Mouse (Mus musculus): Measurements from ENCODE around the gene Golph3. TPM values are rescaled to one million over a fixed set of nuclear protein-coding genes. Genes with fewer than 3 reads are reported as not detected.
A peak's percentile ranks its signal among the peaks of the same experiment; 100 is the strongest.

Golph3 gene
- polyA plus RNA-seq, 1 experiment from 2014 or later: 75.1 TPM

DNA sequence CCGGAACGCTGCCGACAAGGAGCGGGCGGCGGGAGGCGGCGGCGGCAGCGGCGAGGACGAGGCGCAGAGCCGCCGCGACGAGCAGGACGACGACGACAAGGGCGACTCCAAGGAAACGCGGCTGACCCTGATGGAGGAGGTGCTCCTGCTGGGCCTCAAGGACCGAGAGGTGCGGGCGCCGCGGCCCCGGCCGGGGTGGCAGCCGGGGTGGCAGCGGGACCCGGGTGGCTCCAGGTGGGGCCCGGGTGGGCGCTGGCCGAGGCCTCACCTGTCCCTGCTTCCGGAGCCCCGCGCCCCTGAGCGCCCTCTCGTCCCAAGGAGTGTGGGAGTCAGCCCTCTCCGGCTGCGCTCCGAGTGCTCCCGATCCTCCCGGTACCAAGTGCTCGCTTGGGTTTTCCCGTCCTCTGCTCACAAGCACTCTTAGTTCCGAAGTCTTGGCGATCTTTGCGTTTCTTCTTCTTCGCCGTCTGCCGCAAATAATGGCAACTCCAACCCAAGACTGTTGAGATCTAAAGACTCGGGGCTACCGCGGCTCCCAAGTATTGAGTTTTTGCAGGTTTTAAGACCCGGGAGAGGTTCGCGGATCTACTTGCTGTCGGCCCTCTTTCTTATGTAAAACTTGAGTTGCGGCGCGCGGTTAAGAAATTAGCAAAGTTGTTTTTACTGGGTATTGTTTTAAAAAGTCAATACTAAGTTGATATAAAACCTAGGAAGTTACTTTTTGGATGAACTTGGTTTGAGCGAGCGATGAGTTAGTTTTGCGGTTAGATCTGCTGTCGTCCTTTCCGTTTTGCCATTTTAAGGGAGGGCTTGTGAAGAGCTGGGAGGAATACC, 755 bp downstream of the Golph3 start, which contains the start of gene 1810049J17Rik:
1810049J17Rik (minus strand) TSS at position 112 of the 834 bp plus-strand sequence.
- Histone ChIP-seq H3K27me3 (peaks cover 23% of the 10 kb centered on the region), H3K4me2 (peak within 1 kb of the TSS; percentile 74), H3K36me3 (no peaks in the 10 kb centered on the region), H3K9me3 (no peaks in the 10 kb centered on the region), H3K9ac (peak within 1 kb of the TSS; percentile 94), H3K4me1 (replicated peaks) (peaks cover 38% of the 10 kb centered on the region), H3K4me3 (peak within 1 kb of the TSS; percentile 99), H3K27ac (peak within 1 kb of the TSS; percentile 96)
- WGBS: under 1% methylated on average over 70 of the region's 70 CpGs
- ATAC-seq (ENCODE audit: low FRiP score): peak; percentile 23

- Histone ChIP-seq H3K27ac (no peak overlapping the region), H3K27me3 (peaks cover 23% of the 10 kb centered on the region), H3K4me2 (peak overlapping the region; percentile 74), H3K4me1 (replicated peaks) (peaks cover 38% of the 10 kb centered on the region), H3K36me3 (no peaks in the 10 kb centered on the region), H3K9me3 (no peaks in the 10 kb centered on the region), H3K4me3 (peak overlapping the region; percentile 99), H3K9ac (peak overlapping the region; percentile 94)
- no peak for ATAC-seq (ENCODE audit: low FRiP score)
- 23% methylated on average over 9 of the region's 9 CpGs for WGBS
These were observed 1.6 kb downstream of the Golph3 start for GRCm38 (mm10) chr15:12322676-12323402.

GRCm38 (mm10) chr15:12324326-12324725, 3.1 kb downstream of the Golph3 start:
- peaks cover 38% of the 10 kb centered on the region for H3K4me1 ChIP-seq (replicated peaks)
- no peak overlapping the region for H3K27ac ChIP-seq
- no peak overlapping the region for H3K9ac ChIP-seq
- no peaks in the 10 kb centered on the region for H3K36me3 ChIP-seq
- peak overlapping the region; percentile 74 for H3K4me2 ChIP-seq
- peaks cover 10% of the 10 kb centered on the region for H3K27me3 ChIP-seq
- H3K4me3 ChIP-seq: no peak overlapping the region
- no peaks in the 10 kb centered on the region for H3K9me3 ChIP-seq
- ATAC-seq (ENCODE audit: low FRiP score): no peak
- 92% methylated on average over 1 of the region's 1 CpGs for WGBS

- H3K36me3 ChIP-seq: no peaks in the 10 kb centered on the region
- ATAC-seq (ENCODE audit: low FRiP score): no peak
- peaks cover 12% of the 10 kb centered on the region for H3K4me1 ChIP-seq (replicated peaks)
- no peaks in the 10 kb centered on the region for H3K27me3 ChIP-seq
- no peak overlapping the region for H3K9ac ChIP-seq
- H3K4me3 ChIP-seq: no peak overlapping the region
- no peak overlapping the region for H3K4me2 ChIP-seq
- WGBS: 90% methylated on average over 3 of the region's 3 CpGs
- H3K27ac ChIP-seq: no peak overlapping the region
- H3K9me3 ChIP-seq: no peaks in the 10 kb centered on the region
These were observed 9.1 kb downstream of the Golph3 start for GRCm38 (mm10) chr15:12330389-12330788.

DNA sequence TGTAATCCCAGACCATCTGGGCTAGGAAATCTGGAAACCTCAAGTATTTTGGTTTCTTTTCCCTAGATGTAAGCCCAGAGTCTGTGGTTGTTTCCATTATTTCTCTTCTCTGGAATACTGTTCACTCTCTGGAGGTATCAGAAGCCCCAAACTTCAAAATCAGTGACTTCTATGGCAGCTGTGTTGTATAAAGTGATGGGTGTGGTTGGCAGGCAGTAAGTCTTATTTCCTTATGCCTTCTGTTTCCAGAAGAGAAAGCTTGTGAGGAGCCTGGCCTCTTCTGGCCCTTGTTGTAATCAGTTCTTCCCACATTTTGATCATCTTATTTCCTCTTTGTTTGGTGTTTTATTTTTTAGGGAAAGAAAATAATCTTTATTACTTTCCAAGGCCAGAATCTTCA, 9.6 kb downstream of the Golph3 start:
- Histone ChIP-seq H3K4me1 (replicated peaks) (peaks cover 12% of the 10 kb centered on the region), H3K27me3 (no peaks in the 10 kb centered on the region), H3K27ac (no peak overlapping the region), H3K4me2 (no peak overlapping the region), H3K9ac (no peak overlapping the region), H3K36me3 (no peaks in the 10 kb centered on the region), H3K4me3 (no peak overlapping the region), H3K9me3 (no peaks in the 10 kb centered on the region)
- ATAC-seq (ENCODE audit: low FRiP score): no peak

DNA sequence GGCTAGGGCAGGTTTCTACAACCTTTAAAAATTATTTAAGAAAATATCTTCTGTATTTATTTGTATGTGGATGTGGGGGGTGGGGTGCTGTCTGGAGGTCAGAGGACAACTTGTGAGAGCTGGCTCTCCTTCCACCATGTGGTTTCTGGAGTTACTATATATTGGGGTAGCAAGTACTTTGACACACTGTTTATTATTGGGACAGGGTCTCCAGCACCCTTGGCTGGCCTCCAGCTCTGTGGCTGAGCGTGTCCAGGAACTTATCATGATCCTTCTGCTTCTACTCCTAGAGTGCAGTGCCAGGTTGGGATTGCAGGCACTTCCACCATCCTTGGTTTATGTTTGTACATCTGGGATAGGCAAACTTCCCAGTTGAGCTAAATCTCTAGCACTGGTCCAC, 10.1 kb downstream of the Golph3 start:
- Histone ChIP-seq H3K4me3 (no peak overlapping the region), H3K27me3 (no peaks in the 10 kb centered on the region)
- ATAC-seq (ENCODE audit: low FRiP score): no peak

GRCm38 (mm10) chr15:12334381-12334780, 13.1 kb downstream of the Golph3 start:
- 86% methylated on average over 4 of the region's 4 CpGs for WGBS
- no peaks in the 10 kb centered on the region for H3K9me3 ChIP-seq
- H3K27ac ChIP-seq: no peak overlapping the region

More for the DNA sequence above, 10.1 kb downstream of the Golph3 start:
- Histone ChIP-seq H3K36me3 (no peaks in the 10 kb centered on the region), H3K27ac (no peak overlapping the region), H3K9ac (no peak overlapping the region), H3K4me2 (no peak overlapping the region), H3K9me3 (no peaks in the 10 kb centered on the region), H3K4me1 (replicated peaks) (peaks cover 12% of the 10 kb centered on the region)
- WGBS: 61% methylated on average over 1 of the region's 1 CpGs

DNA sequence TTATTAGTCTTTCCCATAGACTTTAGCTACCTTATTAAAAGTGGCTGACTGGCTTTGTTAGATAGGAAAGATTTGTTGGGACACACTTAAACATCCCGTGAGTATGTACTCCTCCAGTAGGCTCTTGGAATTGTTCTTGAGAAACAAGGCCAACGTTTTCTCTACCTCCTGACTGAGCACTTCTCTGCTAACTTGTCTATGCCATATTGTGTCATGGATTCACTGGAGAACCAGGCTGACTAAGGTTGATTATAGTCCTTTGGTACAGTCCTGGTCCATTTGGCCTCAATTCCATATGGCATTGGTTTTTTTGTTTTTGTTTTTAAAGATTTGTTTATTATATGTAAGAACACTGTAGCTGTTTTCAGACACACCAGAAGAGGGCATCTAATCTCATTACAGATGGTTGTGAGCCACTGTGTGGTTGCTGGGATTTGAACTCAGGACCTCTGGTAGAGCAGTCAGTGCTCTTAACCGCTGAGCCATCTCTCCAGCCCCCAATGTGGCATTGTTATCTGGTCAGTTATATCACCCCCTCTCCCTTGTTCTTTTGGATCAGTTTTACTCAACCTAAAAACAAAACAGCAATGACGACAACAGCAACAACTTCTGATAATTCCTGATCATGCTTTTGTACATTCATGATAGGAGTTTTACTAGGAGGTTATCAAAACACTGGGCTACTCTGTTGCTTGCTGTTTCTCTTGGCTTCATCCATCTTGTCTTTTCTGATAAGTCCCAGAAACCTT, 16.0 kb downstream of the Golph3 start:
- WGBS: 92% methylated on average over 4 of the region's 4 CpGs
- no peak overlapping the region for H3K4me2 ChIP-seq
- no peaks in the 10 kb centered on the region for H3K36me3 ChIP-seq
- H3K4me1 ChIP-seq (replicated peaks): peaks cover 21% of the 10 kb centered on the region
- no peaks in the 10 kb centered on the region for H3K9me3 ChIP-seq
- ATAC-seq (ENCODE audit: low FRiP score): no peak
- no peaks in the 10 kb centered on the region for H3K27me3 ChIP-seq
- H3K27ac ChIP-seq: no peak overlapping the region
- H3K4me3 ChIP-seq: no peak overlapping the region
- no peak overlapping the region for H3K9ac ChIP-seq

More at GRCm38 (mm10) chr15:12334381-12334780, 13.1 kb downstream of the Golph3 start:
- Histone ChIP-seq H3K36me3 (no peaks in the 10 kb centered on the region), H3K9ac (no peak overlapping the region), H3K4me3 (no peak overlapping the region), H3K27me3 (no peaks in the 10 kb centered on the region), H3K4me2 (no peak overlapping the region), H3K4me1 (replicated peaks) (peaks cover 12% of the 10 kb centered on the region)
- ATAC-seq (ENCODE audit: low FRiP score): no peak

DNA sequence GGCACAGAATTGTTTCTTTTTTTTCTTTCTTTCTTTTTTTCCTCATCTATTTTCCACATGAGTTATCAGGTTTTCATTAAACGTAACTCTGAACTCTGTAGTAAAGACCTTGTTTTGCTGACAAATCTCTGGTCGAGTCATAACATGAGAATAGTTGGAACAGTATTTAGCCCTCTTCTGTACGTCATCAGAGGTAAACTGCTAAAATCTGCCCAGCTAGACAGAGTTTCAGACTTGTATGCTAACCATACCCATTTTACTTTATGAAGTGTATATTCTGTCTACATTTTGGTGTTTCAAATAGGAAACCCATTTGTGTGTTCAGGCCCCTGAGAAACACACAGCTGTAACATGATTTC, 16.5 kb downstream of the Golph3 start:
- Histone ChIP-seq H3K27me3 (no peaks in the 10 kb centered on the region), H3K36me3 (no peaks in the 10 kb centered on the region), H3K27ac (no peak overlapping the region), H3K4me2 (no peak overlapping the region), H3K4me3 (no peak overlapping the region), H3K9ac (no peak overlapping the region), H3K4me1 (replicated peaks) (peaks cover 21% of the 10 kb centered on the region), H3K9me3 (no peaks in the 10 kb centered on the region)
- no peak for ATAC-seq (ENCODE audit: low FRiP score)
- WGBS: 73% methylated on average over 3 of the region's 3 CpGs

DNA sequence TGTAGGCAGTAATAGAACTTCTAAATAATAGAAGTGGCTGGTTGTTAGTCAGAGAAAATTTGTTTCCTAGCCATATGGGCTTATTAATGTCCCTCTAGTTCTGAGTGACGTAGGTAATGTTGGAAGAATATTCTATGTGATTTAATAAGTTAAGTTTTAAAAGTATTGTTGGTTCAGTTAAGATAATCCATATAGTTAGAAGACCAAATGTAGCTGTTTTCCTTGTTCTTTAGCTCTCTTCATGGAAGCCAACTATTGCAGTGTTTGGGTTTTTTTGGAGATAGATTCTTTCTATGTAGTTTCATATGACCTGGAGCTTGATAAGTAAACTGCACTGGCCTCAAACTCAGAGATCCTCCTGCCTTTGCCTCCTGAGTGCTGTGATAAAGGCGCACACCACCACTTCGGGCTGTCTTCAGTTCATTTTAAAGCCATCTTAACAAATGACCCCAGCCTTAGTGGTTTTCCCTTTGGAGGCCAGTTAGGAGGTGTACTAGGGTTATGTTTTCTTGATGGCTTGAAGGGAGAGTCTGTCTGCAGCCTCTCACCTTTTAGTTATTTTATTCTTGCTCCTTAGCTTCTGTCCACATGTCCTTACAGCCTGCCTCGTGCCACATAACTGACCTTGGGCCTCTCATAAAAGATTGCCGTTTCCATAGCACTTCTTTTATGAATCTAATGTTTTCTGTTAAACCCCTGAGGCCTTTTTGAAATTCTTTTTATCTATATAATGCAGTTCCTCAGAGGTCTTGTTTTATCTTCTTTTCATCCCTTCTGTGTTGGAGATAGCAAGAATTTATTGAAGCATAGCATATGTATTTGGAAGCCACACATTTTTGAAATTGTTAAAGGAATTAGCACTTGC, 19.5 kb downstream of the Golph3 start:
- Histone ChIP-seq H3K36me3 (peaks cover 22% of the 10 kb centered on the region), H3K27me3 (no peaks in the 10 kb centered on the region), H3K9ac (no peak overlapping the region), H3K4me1 (replicated peaks) (peaks cover 13% of the 10 kb centered on the region), H3K27ac (peak overlapping the region; percentile 58), H3K4me3 (no peak overlapping the region), H3K9me3 (no peaks in the 10 kb centered on the region), H3K4me2 (no peak overlapping the region)
- 44% methylated on average over 5 of the region's 5 CpGs for WGBS
- ATAC-seq (ENCODE audit: low FRiP score): no peak

- peaks cover 22% of the 10 kb centered on the region for H3K36me3 ChIP-seq
- H3K4me1 ChIP-seq (replicated peaks): peaks cover 9% of the 10 kb centered on the region
- H3K9ac ChIP-seq: no peak overlapping the region
- H3K9me3 ChIP-seq: no peaks in the 10 kb centered on the region
- 14% methylated on average over 4 of the region's 4 CpGs for WGBS
- H3K4me2 ChIP-seq: no peak overlapping the region
- H3K4me3 ChIP-seq: no peak overlapping the region
- H3K27ac ChIP-seq: no peak overlapping the region
- ATAC-seq (ENCODE audit: low FRiP score): peak; percentile 54; the same call in 1 of the 2 replicates
- H3K27me3 ChIP-seq: no peaks in the 10 kb centered on the region
These were observed 20.1 kb downstream of the Golph3 start for GRCm38 (mm10) chr15:12341401-12341758.
